Mouse (Mus musculus): ENCODE results near the gene Tet1.

The Tet1 gene

DNA sequence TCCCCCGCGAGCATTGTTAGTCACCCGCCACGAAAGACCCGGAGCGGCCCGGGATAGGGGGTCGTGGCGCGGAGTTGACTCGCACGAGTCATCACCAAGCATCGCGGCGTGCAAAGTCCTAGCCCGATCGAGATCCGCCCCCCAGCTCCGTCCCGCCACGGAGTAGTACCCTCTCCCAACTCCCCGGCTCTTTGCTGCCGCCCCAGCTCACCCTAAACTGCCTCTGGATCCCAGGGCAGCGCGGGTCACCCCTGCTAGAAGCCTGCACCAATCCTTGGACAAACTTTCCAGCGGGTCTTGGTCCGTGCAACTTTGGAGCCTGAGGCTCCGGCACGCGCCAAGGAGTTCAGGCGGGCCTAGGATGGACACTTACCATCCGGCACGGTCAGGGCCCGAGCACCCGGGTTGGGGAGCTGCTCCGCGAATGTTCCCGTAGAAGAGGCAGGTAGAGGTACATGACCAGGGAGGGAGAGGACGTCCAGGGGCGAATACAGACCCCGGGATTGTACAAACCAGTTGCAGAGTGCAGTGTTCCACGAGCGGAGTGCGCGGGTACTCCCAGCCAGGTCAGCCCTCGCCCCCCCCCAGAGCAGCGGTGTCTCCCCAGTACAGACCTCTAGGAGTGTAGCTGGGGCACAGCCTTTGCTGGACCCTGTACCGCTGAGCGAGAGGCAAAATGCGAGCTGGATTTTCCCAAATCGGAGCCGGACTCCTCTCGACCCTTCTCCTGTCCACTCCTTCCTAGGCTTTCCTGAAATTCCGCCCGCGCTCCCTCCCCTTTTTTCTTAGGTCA lies 21.8 kb downstream of the Tet1 start:
- peak; percentile 64 for DNase-seq

- DNase-seq = no peak
Measured at GRCm38 (mm10) chr10:62885969-62886798, 22.6 kb downstream of the Tet1 start.

DNA sequence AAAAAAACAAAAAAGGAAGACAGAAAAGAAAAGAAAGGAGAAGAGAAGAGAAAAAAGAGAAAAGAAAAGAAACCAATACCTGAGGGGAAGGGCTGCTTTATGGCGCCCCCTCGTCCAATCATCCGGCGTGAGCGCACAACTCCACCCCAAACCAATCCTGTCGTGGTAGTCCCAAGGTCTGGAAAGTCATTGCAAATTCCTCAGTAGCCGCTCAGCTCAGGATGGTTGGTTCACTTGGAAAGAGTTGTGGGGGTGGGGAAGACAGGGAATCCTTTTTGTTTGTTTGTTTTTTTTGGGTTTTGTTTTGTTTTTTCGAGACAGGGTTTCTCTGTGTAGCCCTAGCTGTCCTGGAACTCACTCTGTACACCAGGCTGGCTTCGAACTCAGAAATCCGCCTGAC lies 23.3 kb downstream of the Tet1 start:
- DNase-seq = no peak

- DNase-seq = no peak
Measured at GRCm38 (mm10) chr10:62884517-62884916, 24.3 kb downstream of the Tet1 start.

- no peak for DNase-seq
Measured at GRCm38 (mm10) chr10:62883933-62884372, 24.8 kb downstream of the Tet1 start.

GRCm38 (mm10) chr10:62881211-62881610 lies 27.6 kb downstream of the Tet1 start:
- no peak for DNase-seq

DNA sequence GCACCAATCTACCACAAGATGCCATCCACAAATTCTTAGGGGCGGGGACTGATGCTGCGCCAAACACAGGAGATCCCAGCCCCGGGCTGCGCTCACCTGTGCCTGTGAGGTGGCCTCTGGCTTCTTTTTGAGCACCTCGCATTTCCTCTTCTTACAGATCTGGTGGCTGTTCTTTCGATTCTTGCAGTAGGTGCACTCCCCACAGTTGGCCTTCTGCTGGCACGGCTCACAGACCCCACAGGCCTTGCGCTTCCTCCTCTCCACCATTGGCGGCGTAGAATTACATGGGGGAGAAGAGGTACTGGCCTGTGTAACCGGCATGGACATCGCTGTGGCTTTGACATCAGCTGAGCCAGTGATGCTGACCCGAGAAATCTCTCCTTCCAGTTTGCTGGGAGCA lies 30.7 kb downstream of the Tet1 start:
- DNase-seq = no peak

- DNase-seq = no peak
Measured at GRCm38 (mm10) chr10:62875565-62875964, 33.2 kb downstream of the Tet1 start.

DNA sequence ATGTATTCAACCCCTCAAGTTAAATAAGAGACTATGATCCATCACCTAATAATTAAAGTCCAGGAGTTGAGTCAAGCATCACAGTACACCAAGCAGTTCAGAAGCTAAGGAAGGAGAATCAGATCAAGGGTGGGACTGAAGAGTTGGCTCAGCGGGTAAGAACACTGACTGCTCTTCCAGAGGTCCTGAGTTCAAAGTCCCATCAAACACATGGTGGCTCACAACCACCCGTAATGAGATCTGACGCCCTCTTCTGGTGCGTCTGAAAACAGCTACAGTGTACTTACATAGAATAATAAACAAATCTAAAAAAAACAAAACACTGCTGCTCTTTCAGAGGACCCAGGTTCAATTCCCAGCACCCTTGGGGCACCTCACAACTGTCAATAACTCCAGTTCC lies 34.0 kb downstream of the Tet1 start:
- no peak for DNase-seq

DNA sequence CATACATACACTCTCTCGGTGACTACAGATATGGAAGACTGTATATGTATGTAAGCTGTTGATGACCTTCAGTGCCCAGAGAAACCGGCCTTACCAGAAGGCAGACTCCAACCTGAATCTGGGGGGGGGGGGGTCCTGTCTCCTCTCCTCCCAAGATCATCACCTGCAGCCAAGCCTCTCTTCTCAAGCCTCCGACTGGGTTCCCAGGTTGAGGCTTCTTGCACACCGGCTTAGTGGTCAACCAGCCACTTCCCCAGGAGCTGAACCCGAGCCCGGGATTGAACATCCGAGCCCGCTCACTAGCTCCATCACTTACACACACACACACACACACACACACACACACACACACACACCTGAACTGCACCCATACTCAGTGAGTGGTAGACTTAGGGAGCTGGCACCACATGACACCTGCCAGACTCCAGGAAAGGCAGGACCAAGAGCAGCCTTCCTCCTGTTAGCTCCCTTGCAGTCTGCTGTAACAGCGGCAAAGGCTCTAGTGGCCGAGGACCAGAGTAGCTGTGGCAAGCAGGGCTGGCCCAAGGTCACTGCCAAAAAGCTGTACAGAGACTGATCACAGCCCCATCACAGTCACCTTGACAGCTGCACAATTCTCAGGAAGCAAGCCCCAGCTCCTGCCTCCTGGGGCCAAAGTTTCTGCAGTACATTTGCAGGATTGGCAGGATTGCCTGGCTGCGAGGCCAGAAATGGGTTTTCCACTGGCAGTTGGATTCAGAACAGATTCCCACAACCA lies 42.6 kb downstream of the Tet1 start:
- no peak for DNase-seq

GRCm38 (mm10) chr10:62865167-62866034 lies 43.4 kb downstream of the Tet1 start:
- peak; percentile 65 for DNase-seq

DNA sequence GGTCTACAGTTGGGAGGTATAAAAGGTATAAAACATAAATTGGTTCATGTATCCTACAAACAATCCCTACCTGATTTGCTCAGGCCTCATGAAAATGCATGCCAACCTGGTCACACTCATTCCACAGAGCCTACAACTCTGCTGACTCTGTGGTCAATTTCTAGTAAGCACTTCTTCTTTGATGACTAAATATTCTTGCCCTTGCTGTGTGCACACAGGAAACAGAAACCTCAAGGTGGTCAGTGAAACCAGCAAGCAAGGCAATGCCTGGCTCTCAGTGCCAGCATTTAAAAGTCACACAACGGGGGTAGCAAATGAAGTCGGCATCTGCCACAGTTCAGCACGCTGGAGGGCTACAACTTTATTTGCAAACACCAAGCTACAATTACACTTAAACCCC lies 45.2 kb downstream of the Tet1 start:
- no peak for DNase-seq

DNA sequence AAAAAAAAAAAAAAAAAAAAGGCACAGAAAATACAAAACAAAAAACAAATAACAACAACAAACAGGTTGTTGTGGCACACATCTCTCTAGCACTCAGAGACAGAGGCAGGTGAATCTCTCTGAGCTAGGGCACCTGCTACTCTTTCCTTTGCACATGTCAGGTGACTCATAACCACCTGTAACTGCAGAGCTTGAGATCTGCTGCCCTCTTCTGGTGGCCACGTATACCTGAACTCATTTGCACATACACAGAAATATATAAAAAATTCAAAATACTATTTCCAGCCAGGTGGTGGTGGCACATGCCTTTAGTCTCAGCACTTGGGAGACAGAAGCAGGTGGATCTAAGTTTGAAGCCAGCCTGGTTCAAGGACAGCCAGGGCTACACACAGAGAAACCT lies 46.4 kb downstream of the Tet1 start:
- DNase-seq = no peak

DNA sequence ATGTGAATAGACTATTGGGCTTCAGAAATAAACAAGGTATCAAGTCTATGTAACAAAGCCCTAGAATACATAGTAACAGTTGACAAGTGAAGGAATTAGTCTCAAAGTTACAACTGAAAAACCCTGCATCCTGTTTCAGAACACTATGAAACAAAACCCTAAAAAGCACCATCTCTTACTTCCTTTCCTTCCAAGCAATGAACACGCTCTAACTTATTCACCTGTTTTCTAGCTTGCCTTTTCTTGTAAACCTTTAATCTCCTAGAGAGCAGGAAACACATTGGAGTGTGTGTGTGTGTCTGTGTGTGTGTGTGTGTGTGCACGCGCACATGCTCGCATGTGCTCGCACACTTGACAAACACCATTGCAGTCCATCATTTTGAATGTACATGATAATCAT lies 49.8 kb downstream of the Tet1 start:
- no peak for DNase-seq

GRCm38 (mm10) chr10:62856690-62857290 lies 52.0 kb downstream of the Tet1 start:
- no peak for DNase-seq

GRCm38 (mm10) chr10:62854992-62855391 lies 53.8 kb downstream of the Tet1 start:
- DNase-seq = peak; percentile 36

GRCm38 (mm10) chr10:62854581-62854980 lies 54.2 kb downstream of the Tet1 start:
- peak; percentile 32 for DNase-seq

GRCm38 (mm10) chr10:62851578-62851977 lies 57.2 kb downstream of the Tet1 start:
- DNase-seq = no peak

GRCm38 (mm10) chr10:62851025-62851424 lies 57.8 kb downstream of the Tet1 start:
- no peak for DNase-seq

- DNase-seq = no peak
Measured at GRCm38 (mm10) chr10:62848783-62849182, 60.0 kb downstream of the Tet1 start.

DNA sequence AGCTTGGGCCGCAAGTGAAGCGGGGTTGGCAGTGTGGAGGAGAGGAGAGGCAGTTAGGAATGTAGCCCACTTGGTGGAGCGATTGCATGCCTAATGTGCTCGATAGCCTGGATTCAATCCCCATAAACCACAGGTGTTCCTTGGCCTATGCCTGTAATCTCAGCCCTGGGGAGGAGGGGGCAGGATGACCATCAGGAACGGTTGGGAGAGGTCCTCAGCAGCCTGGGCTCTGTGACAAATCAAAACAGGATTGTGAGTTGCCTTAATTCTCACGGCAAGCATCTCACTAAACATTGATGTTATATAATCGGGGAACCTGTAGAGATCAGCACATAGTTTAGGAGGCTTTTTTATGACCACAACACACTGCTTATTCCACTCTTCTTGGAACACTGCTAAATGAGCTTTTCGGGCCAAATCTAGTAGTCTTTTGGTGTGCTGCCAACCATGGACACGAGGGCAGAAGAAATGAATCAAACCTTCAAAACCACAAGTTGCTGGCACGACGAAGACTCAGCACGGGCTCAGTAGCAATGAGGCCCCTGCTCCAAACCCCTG lies 61.6 kb downstream of the Tet1 start:
- peak; percentile 76 for DNase-seq

Measured in kidney, adult 9 months (tissue).